Mouse (Mus musculus): Measurements from ENCODE around the gene Dnajc1. TPM values are rescaled to one million over a fixed set of nuclear protein-coding genes. Genes with fewer than 3 reads are reported as not detected.

Dnajc1 gene
- polyA plus RNA-seq, 1 experiment from 2014 or later = 32.9 TPM

DNA sequence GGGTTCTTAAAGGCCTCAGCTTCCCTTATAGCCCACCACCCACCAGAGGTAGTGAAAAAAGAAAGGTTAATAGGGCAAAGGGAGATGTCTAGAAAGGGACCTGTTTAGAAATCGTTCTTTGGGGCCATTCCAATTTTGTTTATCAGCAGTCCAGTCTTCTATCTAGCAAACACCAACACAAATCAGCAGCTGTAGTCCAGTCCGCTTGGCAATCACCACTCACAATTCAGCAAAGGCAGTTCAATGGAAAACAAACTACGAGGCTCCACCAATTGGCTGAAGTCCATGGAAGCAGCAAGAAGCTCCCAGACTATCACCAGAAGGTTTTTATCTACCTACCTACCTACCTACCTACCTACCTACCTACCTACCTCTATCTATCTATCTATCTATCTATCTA, 236.5 kb downstream of the Dnajc1 start:
- ATAC-seq (ENCODE audit: low read depth) = no peak
- Histone ChIP-seq H3K9ac (ENCODE audit: low read length) (no peak overlapping the region), H3K27me3 (ENCODE audit: control insufficient read depth, insufficient read depth, low read depth, low read length) (no peaks in the 10 kb centered on the region), H3K36me3 (ENCODE audit: control insufficient read depth, insufficient read depth, low read length) (peaks cover 15% of the 10 kb centered on the region), H3K4me1 (replicated peaks; ENCODE audit: control insufficient read depth, insufficient read depth, low read length) (no peaks in the 10 kb centered on the region), H3K27ac (ENCODE audit: low read length) (no peak overlapping the region), H3K4me2 (ENCODE audit: low read depth, low read length) (no peak overlapping the region), H3K4me3 (ENCODE audit: low read length) (no peak overlapping the region), H3K9me3 (ENCODE audit: control insufficient read depth, low read length) (no peaks in the 10 kb centered on the region)
- 91% methylated on average over 3 of the region's 3 CpGs for WGBS
